Mouse (Mus musculus) telencephalon, adult 2 months (tissue): ENCODE measurements at regions not wholly inside any gene's neighbourhood (a gene's known extent, or its start where the extent isn't known, plus 50 kb on each side); places are given as distances from the start of the nearest gene placed in this dataset.

Experiments used
- DNase-seq: peaks from one replicate; pipeline ENCODE4 v3.0.0-alpha.2; 2011; ENCODE audit warnings: low read depth, low spot score

- DNase-seq, result no peak
These were observed 641.0 kb downstream of the Nedd1 start for GRCm38 (mm10) chr10:92081199-92081598.

DNA sequence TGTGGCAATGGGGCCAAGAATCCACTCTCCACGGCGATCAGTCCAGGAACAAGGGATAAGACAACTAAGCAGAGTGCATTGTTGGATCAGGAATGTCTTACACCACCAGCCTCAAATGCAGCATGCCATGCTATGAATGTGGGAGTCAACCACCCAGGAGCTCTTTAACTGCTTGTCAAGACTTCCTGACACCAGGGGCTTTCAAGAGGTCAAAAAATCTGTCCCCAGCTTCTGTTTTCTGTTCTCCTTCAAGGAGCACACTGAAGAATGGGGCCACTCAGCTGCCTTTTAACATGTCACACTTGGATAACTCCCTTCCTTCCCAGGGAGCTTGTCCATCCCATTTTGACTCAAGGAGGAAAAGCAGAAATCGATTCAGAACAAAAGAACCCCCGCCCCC, 642.8 kb downstream of the Nedd1 start:
- no peak for DNase-seq

- no peak for DNase-seq
These were observed 644.9 kb downstream of the Nedd1 start for GRCm38 (mm10) chr10:92077291-92077690.

- no peak for DNase-seq
These were observed 645.5 kb downstream of the Nedd1 start for GRCm38 (mm10) chr10:92076754-92077153.

- DNase-seq, result no peak
These were observed 646.8 kb downstream of the Nedd1 start for GRCm38 (mm10) chr10:92075469-92075868.

DNA sequence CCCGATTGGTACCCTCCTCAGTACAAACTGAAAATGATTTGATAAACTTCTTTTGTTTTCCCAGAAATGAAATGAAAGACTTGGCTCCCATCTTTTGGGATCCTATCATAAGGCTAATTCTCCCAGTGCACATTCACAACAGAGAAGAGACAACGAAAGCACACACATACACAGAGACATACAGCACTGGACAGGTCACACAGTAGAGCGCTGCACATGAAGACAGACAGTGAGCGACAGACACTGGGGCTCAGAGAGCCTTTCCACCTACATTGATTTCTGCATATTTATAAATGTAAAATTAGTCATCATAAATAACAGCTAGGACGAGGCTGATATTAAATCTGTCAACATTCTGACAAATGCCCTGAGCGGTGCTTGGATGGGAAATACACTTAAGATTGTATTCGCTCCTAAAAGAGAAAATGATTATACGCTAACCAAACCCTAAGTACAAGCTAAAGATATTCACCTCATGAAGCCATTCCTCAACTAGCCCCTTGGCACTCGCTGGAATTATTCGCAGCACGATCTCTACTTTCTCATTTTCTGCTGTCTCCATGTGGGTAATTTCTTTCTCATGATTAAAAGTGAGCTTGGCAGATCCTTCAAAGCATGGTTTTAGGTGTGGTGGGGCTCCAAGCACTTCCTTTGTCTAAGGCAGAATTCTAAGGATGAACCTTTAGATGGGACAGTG, 647.4 kb downstream of the Nedd1 start:
- no peak for DNase-seq

- DNase-seq, result no peak
These were observed 648.3 kb downstream of the Nedd1 start for GRCm38 (mm10) chr10:92073873-92074390.

DNA sequence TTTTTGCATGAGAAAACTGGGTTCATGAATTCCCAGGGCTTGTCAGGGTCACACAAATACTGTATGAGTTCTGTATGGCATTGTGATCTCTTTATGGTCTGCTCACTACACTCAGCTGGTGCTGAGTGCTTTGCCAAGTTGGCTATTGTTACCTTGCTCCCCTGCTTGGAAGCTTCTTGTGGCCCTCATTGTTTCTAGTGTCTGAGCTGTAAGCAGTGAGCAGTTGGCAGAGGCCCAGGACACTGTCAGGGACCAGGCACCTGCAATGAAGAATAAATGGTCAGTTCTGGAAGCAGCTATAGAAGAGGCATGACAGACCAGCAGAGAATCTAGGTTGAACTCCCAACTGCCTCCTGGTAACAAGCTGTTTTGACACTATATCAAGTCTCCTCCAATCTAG, 677.4 kb downstream of the Nedd1 start:
- DNase-seq, result no peak

- DNase-seq, result no peak
These were observed 686.0 kb downstream of the Nedd1 start for GRCm38 (mm10) chr10:92036176-92036575.

- no peak for DNase-seq
These were observed 692.0 kb downstream of the Nedd1 start for GRCm38 (mm10) chr10:92030221-92030620.

GRCm38 (mm10) chr10:92024203-92024602, 698.0 kb downstream of the Nedd1 start:
- DNase-seq, result no peak

GRCm38 (mm10) chr10:92021036-92021435, 701.2 kb downstream of the Nedd1 start:
- DNase-seq, result no peak

DNA sequence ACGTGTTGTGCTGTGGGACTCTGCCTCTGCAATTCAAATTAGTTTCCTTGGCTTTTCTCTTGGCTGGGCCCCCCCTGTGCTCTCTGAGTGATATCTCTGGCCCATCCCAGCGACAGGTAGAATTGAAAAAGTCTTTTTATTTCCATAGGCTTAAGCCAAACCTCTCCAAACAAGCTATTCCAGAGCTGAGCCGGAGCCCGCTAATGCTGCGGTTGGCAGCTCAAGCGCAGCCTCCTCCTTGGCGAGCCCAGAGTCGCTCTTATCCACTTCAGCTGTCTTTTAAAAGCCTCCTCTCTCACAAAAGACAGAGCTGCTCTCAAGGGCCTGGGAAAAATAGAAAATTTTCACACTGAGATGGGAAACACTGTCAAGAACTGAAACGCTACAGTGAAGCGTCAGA, 712.7 kb downstream of the Nedd1 start:
- no peak for DNase-seq

DNA sequence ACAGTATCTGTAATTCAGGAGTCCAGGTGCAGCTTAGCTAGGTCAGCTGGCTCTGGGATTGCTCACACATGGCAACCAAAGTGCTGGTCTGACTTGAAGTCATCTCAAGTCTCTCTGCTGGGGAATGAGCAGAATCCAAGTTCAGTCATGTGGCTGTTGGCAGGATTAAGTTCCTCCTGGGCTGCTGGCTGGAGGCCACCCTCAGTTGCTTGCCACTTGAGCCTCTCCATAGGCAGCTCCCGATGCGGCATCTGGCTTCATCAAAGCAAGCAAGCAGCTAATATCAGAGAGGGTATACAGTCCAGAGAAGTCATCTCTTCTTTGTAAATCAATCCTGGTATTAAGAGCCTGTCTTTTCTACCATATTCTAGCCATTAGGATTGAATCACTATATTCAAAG, 714.3 kb downstream of the Nedd1 start:
- no peak for DNase-seq

GRCm38 (mm10) chr10:92006467-92006866, 715.8 kb downstream of the Nedd1 start:
- DNase-seq, result no peak

DNA sequence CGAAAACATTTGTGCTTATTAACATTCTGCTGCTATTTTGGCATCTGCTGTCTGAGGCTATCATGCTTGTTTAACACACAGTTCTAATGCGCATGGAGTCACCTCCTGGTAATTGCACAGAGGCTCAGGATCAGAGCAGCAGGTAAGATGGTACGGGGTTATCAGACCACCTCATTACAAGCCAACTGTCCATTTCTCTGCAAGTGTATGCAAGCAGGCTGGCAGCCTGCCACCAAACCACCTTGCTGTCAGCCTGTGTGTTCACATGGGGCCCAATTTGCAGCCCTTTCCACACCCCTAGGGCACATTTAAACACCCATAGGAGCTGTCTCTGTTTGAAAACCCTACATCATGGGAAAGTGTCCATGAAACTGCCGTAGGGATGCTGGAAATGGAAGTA, 731.2 kb downstream of the Nedd1 start:
- no peak for DNase-seq

DNA sequence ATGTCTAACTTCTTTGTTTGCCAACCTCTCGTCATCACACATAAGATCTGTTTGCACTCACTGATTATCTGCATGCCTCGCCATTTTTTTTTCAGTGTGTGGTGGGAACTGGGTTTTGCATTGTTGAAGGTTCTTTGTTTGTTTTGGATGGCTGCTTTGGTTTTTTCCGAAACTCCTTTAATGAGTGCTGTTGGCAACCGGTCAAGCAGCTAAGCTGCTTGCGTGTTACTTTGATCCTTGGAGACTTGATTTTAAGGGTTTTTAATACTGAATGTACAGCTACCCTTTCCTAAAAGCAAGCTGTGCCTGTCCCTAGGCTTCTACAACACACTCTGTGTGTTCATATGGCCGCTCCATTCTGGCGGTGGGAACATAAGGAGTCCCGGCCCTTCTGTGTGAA, 733.9 kb downstream of the Nedd1 start:
- DNase-seq, result no peak

GRCm38 (mm10) chr10:91979841-91980240, 742.4 kb downstream of the Nedd1 start:
- no peak for DNase-seq

DNA sequence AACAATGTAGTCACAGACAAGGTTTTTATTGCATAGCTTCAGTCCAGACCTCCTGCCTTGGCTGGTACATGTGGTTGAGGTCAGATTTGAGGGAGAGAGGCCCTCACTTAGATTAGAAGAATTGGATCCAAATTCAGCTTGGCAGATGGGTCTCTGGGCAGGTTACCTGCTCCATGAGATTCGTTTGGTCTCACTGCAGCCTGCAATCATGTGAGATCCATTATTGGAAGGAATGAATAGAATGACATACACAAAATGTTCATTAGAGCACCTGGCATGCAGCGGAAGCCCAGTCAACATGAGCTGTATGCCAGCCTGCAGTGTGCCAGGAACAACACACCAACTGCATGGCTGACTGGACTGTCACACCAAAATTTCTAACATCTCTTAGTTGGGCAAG, 750.3 kb downstream of the Nedd1 start:
- DNase-seq, result no peak

DNA sequence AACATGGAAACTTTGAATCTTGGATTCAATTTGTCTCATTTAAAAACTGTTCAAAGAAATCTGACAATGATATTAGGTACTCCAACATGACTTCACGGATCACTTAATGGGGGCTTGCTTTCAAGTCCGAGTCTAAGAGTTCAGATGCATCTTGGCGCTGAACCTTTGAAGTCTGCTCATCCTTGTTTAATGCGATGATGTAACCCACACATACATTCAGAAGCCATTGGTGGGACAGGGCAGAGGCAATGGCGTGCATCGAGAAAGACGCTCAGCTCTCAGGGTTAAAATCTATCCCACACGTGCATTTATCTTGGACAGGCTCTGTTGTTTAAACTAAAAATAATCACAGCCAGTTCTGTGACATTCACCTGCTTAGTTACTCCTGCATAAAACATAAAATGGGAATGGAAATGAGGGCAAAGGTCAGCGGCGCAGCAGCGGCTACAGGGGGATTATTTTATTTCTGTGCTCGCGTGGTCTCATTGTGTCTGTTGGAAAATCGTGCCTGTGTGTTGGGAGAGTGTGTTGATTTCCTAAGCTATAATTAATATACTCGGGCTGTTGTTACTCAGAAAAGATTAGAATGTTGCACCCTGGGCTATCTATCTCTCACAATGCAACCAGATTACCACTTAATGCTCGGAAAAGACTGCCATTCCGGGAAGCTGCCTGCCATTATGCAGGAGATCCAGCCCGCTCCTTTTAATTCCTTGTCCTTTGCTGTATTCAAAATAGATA, 754.5 kb downstream of the Nedd1 start:
- no peak for DNase-seq

GRCm38 (mm10) chr10:91959734-91960492, 762.3 kb downstream of the Nedd1 start:
- DNase-seq, result no peak

GRCm38 (mm10) chr10:91953078-91953477, 769.1 kb downstream of the Nedd1 start:
- no peak for DNase-seq
